Mouse (Mus musculus): ENCODE data around the gene 5830411N06Rik. TPM values are rescaled to one million over a fixed set of nuclear protein-coding genes. Genes with fewer than 3 reads are reported as not detected.

The 5830411N06Rik gene
- 1 to 10 TPM; 3.6 to 4.5 TPM for total RNA-seq (2023)

DNA sequence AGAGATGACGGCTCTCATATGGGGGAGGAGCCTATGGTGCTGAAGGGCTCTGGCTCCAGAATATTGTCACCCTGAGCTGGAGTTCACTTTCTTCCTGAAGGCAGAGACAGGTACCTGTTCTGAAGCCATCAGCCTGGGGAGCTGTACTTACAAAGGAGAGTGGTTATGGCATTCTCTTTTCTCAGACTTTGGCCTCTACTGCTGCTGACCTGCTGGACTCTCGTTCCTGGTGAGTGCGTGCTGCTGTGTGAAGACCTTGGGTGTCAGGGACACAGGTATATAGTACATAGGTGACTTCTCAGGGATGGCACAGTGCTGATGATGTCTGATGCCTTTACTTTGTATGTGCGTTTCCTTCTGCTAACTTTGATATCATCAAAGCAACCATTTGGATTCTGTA lies at the start of gene 5830411N06Rik:
5830411N06Rik (plus strand) TSS at position 69 of the 400 bp plus-strand sequence.

DNA sequence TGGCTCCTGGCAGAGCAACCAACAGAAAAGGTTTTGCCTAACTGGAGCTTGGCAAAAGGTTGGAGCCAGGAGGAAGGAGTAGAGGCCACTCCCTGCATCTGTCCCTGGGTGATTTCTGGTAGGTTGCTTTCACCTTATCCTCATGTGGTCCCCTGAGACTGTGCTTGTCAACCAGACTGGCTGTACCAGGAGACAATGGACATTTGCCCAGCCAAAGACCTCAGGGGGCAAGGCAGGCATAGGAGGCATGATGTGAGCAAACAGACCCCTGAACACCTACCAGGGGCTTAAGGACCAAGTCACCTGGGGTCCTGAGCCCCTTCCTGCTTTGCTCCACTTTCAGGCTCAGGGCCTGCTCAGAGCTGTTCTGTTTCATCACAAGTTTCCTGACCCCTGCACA lies 41.2 kb upstream of the 5830411N06Rik start, which contains the start of gene Olfr524:
Olfr524 (minus strand) TSS at position 101 of the 400 bp plus-strand sequence.

DNA sequence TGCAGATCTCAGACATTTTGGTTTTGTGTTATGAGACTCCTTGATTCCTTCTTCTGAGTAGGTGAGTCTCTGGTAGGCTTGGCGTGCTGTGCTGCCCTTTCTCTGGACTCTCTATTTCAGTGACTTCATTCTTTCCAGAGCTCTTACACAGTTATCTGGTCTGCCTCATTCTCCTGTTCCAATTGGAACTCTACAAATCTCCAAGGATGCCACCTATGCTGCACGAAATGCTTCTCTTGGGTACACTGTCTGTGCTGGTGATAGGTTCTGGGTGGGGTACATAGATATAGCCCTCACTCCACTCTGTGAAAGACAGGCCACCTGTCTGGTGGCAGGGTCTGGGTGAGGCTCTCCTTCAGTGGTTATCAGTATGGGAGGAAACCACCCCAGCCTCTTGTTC lies 29.1 kb upstream of the 5830411N06Rik start, which contains the start of gene Cd163l1:
Cd163l1 (plus strand) TSS at position 301 of the 400 bp plus-strand sequence.

DNA sequence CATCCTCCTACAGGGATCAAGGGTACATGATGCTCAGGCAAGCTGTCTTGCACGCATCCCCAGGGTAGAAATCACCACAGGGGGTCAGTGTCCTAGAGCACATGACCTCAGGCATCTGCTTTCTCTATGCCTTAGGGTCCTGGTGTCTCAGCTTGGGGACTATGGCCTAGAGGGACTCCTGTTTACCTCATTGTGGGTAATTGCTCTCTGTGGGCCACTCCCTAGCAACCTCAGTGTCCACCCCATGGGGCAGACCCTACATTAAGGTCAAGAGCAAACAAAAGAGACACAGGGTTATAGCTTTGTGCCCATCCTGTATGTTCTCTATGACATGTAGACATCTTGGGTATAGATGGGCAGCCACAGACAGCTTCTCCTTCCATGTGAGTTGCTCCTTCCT lies 73.5 kb downstream of the 5830411N06Rik start, which contains the start of gene Olfr525:
Olfr525 (plus strand) TSS at position 301 of the 400 bp plus-strand sequence.

DNA sequence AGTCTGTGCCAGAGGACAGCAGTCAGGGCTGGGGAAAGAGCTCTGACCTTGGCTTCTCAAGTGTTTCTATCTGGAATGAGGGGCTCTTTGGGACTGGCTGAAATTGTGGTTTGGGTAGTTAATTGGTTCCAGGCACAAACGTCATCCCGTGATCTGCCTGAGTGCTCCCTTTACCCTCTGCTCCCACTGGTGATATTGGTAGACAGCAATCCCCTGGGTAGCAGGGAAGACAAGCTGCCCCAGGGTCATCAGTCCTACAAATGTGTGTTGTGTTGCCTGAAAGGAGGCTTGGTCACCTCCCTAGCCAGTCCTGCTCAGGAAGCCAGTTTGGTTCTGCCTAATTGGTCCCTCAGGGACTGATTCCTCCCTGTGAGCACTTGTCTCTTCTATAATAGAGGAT lies 86.6 kb downstream of the 5830411N06Rik start, which contains the start of gene Olfr527:
Olfr527 (plus strand) TSS at position 301 of the 400 bp plus-strand sequence.

Other genes starting within 250 kb of the 5830411N06Rik start
- gene Zfp511, start 210.9 kb upstream of the 5830411N06Rik start, total RNA-seq (2023), result 10 to 100 TPM; 34.5 to 36.2 TPM
- 10 to 100 TPM; 35.2 to 37.0 TPM for gene Tubgcp2, start 210.6 kb upstream of the 5830411N06Rik start, total RNA-seq (2023)
- gene Msx3, start 198.2 kb upstream of the 5830411N06Rik start, total RNA-seq (2023), result not detected
- not detected for gene Caly, start 164.7 kb upstream of the 5830411N06Rik start, total RNA-seq (2023)
- not detected for gene Prap1, start 153.9 kb upstream of the 5830411N06Rik start, total RNA-seq (2023)
- 10 to 100 TPM; 10.8 to 11.7 TPM for gene Fuom, start 144.8 kb upstream of the 5830411N06Rik start, total RNA-seq (2023)
- 1 to 10 TPM; 5.7 to 6.3 TPM for gene Paox, start 131.5 kb upstream of the 5830411N06Rik start, total RNA-seq (2023)
- 10 to 100 TPM; 33.6 to 34.2 TPM for gene Echs1, start 130.8 kb upstream of the 5830411N06Rik start, total RNA-seq (2023)
- gene Mtg1, start 109.7 kb upstream of the 5830411N06Rik start, total RNA-seq (2023), result 10 to 100 TPM; 17.5 to 26.8 TPM
- gene Sprn, start 92.4 kb upstream of the 5830411N06Rik start, total RNA-seq (2023), result not detected
- gene Olfr522, start 82.5 kb upstream of the 5830411N06Rik start, total RNA-seq (2023), result not detected
- gene Olfr523, start 74.1 kb upstream of the 5830411N06Rik start, total RNA-seq (2023), result not detected
- gene Olfr524, start 41.3 kb upstream of the 5830411N06Rik start, total RNA-seq (2023), result not detected
- gene Cd163l1, start 29.0 kb upstream of the 5830411N06Rik start, total RNA-seq (2023), result 1 to 10 TPM in 1 of 2 experiments, under 1 TPM in 1; 0.86 to 2.6 TPM
- not detected for gene Olfr525, start 73.6 kb downstream of the 5830411N06Rik start, total RNA-seq (2023)
- gene Olfr527, start 86.7 kb downstream of the 5830411N06Rik start, total RNA-seq (2023), result not detected
- not detected for gene Olfr60, start 114.4 kb downstream of the 5830411N06Rik start, total RNA-seq (2023)
- gene Olfr530, start 129.0 kb downstream of the 5830411N06Rik start, total RNA-seq (2023), result not detected
- not detected for gene Olfr531, start 155.6 kb downstream of the 5830411N06Rik start, total RNA-seq (2023)
- not detected for gene Olfr532, start 174.4 kb downstream of the 5830411N06Rik start, total RNA-seq (2023)
- gene Olfr533, start 216.1 kb downstream of the 5830411N06Rik start, total RNA-seq (2023), result not detected
- gene Olfr535, start 236.9 kb downstream of the 5830411N06Rik start, total RNA-seq (2023), result not detected